Mouse (Mus musculus) adrenal gland, postnatal 10 days (tissue): Measurements from ENCODE around the gene 1700016H13Rik. TPM values are rescaled to one million over a fixed set of nuclear protein-coding genes. Genes with fewer than 3 reads are reported as not detected.
A peak's percentile ranks its signal among the peaks of the same experiment; 100 is the strongest.

Source experiments
- DNase-seq: peaks from one replicate; pipeline ENCODE4 v3.0.0; 2021; ENCODE audit warnings: mixed read lengths
- long read RNA-seq, 2 experiments: library from polyadenylated mRNA; stranded (forward); transcript quantifications; one replicate each; pipeline ENCODE4 v2.0.0; 2021
- total RNA-seq, 2 experiments: library from RNA; stranded (reverse); gene quantifications; 2 replicates each; pipeline ENCODE4 v1.2.3; 2021

1700016H13Rik gene
- not detected for total RNA-seq
- long read RNA-seq, experiment 1, result 0 reads
- long read RNA-seq, experiment 2, result 0 reads

- DNase-seq, result peak; percentile 87
Observed at GRCm38 (mm10) chr5:103655346-103656118, at the start of gene 1700016H13Rik. 1700016H13Rik (minus strand) TSS chr5:103656010.

GRCm38 (mm10) chr5:103705331-103705730, 49.5 kb upstream of the 1700016H13Rik start:
- DNase-seq, result no peak

- no peak for DNase-seq
Observed at GRCm38 (mm10) chr5:103702527-103702926, 46.7 kb upstream of the 1700016H13Rik start.

GRCm38 (mm10) chr5:103701466-103701865, 45.7 kb upstream of the 1700016H13Rik start:
- DNase-seq, result no peak

GRCm38 (mm10) chr5:103700661-103701060, 44.9 kb upstream of the 1700016H13Rik start:
- no peak for DNase-seq

GRCm38 (mm10) chr5:103699537-103699936, 43.7 kb upstream of the 1700016H13Rik start:
- DNase-seq, result no peak

GRCm38 (mm10) chr5:103698577-103698976, 42.8 kb upstream of the 1700016H13Rik start:
- no peak for DNase-seq

- no peak for DNase-seq
Observed at GRCm38 (mm10) chr5:103697875-103698491, 42.2 kb upstream of the 1700016H13Rik start.

- DNase-seq, result no peak
Observed at GRCm38 (mm10) chr5:103694094-103694493, 38.3 kb upstream of the 1700016H13Rik start.

GRCm38 (mm10) chr5:103693041-103693641, 37.3 kb upstream of the 1700016H13Rik start:
- peak; percentile 28 for DNase-seq

GRCm38 (mm10) chr5:103692531-103693040, 36.8 kb upstream of the 1700016H13Rik start:
- no peak for DNase-seq

- DNase-seq, result peak; percentile 98
Observed at GRCm38 (mm10) chr5:103691624-103692530, 36.1 kb upstream of the 1700016H13Rik start, which contains the start of gene Aff1. Aff1 (plus strand) TSS chr5:103692374.

GRCm38 (mm10) chr5:103691171-103691570, 35.4 kb upstream of the 1700016H13Rik start:
- no peak for DNase-seq

GRCm38 (mm10) chr5:103690190-103690589, 34.4 kb upstream of the 1700016H13Rik start:
- no peak for DNase-seq

GRCm38 (mm10) chr5:103689645-103690044, 33.8 kb upstream of the 1700016H13Rik start:
- DNase-seq, result no peak

- no peak for DNase-seq
Observed at GRCm38 (mm10) chr5:103681824-103682223, 26.0 kb upstream of the 1700016H13Rik start.

- peak; percentile 87 for DNase-seq
Observed at GRCm38 (mm10) chr5:103680381-103680780, 24.6 kb upstream of the 1700016H13Rik start.

- DNase-seq, result no peak
Observed at GRCm38 (mm10) chr5:103678974-103679373, 23.2 kb upstream of the 1700016H13Rik start.

GRCm38 (mm10) chr5:103677894-103678293, 22.1 kb upstream of the 1700016H13Rik start:
- DNase-seq, result no peak

GRCm38 (mm10) chr5:103676289-103676881, 20.6 kb upstream of the 1700016H13Rik start:
- DNase-seq, result no peak

GRCm38 (mm10) chr5:103674482-103674881, 18.7 kb upstream of the 1700016H13Rik start:
- no peak for DNase-seq
